In the genomic region with DNA sequence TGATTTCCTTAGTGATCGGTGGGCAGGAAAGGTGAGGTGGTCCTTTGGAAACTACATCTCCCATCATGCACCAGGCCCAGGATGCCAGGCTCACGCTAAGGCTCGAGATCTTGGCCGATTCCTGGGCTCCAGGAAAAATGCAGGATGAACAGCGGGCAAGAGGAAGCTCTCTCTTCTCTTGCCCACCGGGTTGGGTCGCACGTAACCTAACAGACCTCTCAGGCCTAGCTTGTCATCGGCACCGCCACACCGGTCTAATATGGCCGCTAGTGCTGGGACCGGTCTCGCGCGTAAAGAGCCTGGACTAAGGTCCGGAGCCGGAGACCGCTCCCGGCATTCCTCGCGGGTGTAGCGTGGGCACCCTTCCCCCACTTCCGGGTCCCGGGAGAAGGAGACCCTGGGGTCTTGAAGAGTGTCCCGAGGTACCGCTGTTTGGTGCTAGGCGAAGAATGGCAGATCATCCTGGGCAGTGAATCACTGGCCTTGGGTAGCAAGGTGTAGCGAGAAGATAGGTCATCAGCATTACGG, we compare ENCODE assay signal across 8 mouse cellular contexts. TPM values are rescaled to one million over a fixed set of nuclear protein-coding genes. Genes with fewer than 3 reads are reported as not detected.
DNase-seq lines count a peak whose midpoint lies in the region; ATAC-seq and TF ChIP-seq lines count a peak whose summit lies in the region.

A gene (plus strand): TSS at position 81 of the 528 bp plus-strand sequence.

- peaks cover 22% of the 10 kb centered on the region for H3K36me3 ChIP-seq in forebrain, embryonic 13.5 days (ENCODE audit: poor library complexity, severe bottlenecking)
- peaks cover 16% of the 10 kb centered on the region; the same call in 1 of the 2 replicates for H3K36me3 ChIP-seq in lung, embryonic 14.5 days (ENCODE audit: insufficient read depth)

- TF ChIP-seq POLR2A in olfactory bulb, adult 2 months (IDR thresholded peaks at IDR 0.05; ENCODE audit: insufficient read depth, low read depth, low read length): peak; percentile 76

- peak within 1 kb of the TSS; percentile 79 for H3K9ac ChIP-seq in forebrain, embryonic 13.5 days
- H3K9ac ChIP-seq in lung, embryonic 14.5 days: peak within 1 kb of the TSS; percentile 69

- peak; percentile 54 for ATAC-seq in forebrain, embryonic 13.5 days
- ATAC-seq in lung, embryonic 14.5 days (ENCODE audit: insufficient read depth): peak; percentile 77

- no peaks in the 10 kb centered on the region for H3K9me3 ChIP-seq in forebrain, embryonic 13.5 days (replicated peaks)
- H3K9me3 ChIP-seq in lung, embryonic 14.5 days (ENCODE audit: low read depth, low read length): no peaks in the 10 kb centered on the region

- no peak for TF ChIP-seq CTCF in lung, embryonic 14.5 days (IDR thresholded peaks at IDR 0.05; ENCODE audit: low read depth)
- TF ChIP-seq CTCF in olfactory bulb, adult 2 months (IDR thresholded peaks at IDR 0.05; ENCODE audit: insufficient read depth, low read depth, low read length): no peak

- peak; percentile 81 for DNase-seq in ES-CJ7 (ENCODE audit: low read depth, low spot score)
- DNase-seq in c-Kit-positive CD71-positive TER-119-positive erythroid progenitor cells, embryonic 14.5 days (ENCODE audit: low spot score): peak; percentile 69
- peak; percentile 70 to 83 for DNase-seq in heart, postnatal 14 days
- peak; percentile 55 for DNase-seq in large intestine, adult 2 months (ENCODE audit: low read depth, low spot score)
- DNase-seq in lung, embryonic 14.5 days: peak; percentile 87
- peak; percentile 70 for DNase-seq in thymus, postnatal 14 days

- peak within 1 kb of the TSS; percentile 56 for H3K4me3 ChIP-seq in forebrain, embryonic 13.5 days
- peak within 1 kb of the TSS; percentile 66 for H3K4me3 ChIP-seq in lung, embryonic 14.5 days (ENCODE audit: low read depth, low read length)
- peak within 1 kb of the TSS; percentile 84 for H3K4me3 ChIP-seq in olfactory bulb, adult 2 months (ENCODE audit: insufficient read depth, low read depth, low read length)

- peak within 1 kb of the TSS; percentile 86 for H3K27ac ChIP-seq in forebrain, embryonic 13.5 days
- H3K27ac ChIP-seq in lung, embryonic 14.5 days (ENCODE audit: low read depth): peak within 1 kb of the TSS; percentile 62
- peak within 1 kb of the TSS; percentile 97 for H3K27ac ChIP-seq in olfactory bulb, adult 2 months (ENCODE audit: insufficient read depth, low read depth, low read length)

- H3K27me3 ChIP-seq in forebrain, embryonic 13.5 days: no peaks in the 10 kb centered on the region
- no peaks in the 10 kb centered on the region for H3K27me3 ChIP-seq in lung, embryonic 14.5 days (ENCODE audit: insufficient read depth, low read length)

- WGBS in forebrain, embryonic 13.5 days: under 1% methylated on average over 30 of the region's 30 CpGs
- 2% methylated on average over 30 of the region's 30 CpGs for WGBS in large intestine, adult 2 months
- WGBS in lung, embryonic 14.5 days: under 1% methylated on average over 30 of the region's 30 CpGs
- WGBS in olfactory bulb, adult 2 months: under 1% methylated on average over 30 of the region's 30 CpGs

- H3K4me1 ChIP-seq in forebrain, embryonic 13.5 days: peaks cover 48% of the 10 kb centered on the region
- H3K4me1 ChIP-seq in lung, embryonic 14.5 days (ENCODE audit: insufficient read depth): peaks cover 12% of the 10 kb centered on the region
- H3K4me1 ChIP-seq in olfactory bulb, adult 2 months (ENCODE audit: control insufficient read depth, insufficient read depth, low read length): peaks cover 21% of the 10 kb centered on the region

- intact Hi-C loops in heart, postnatal 14 days (cut with DNase I): loop anchor here (5.0 to 10.0 kb wide), 3 partner anchors 230 to 842 kb away; a partner anchor contains a TSS

- peak within 1 kb of the TSS; percentile 82 for H3K4me2 ChIP-seq in forebrain, embryonic 13.5 days
- peak within 1 kb of the TSS; percentile 81 for H3K4me2 ChIP-seq in lung, embryonic 14.5 days

RNA-seq across cellular contexts. Expression of the gene that starts here (rescaled TPM):
- 39.0 and 42.0 TPM in 2 replicates for polyA plus RNA-seq in forebrain, embryonic 13.5 days (2015; fragmentation: Nextera tagmentation; extraction: Ambion mirVana)
- 10 to 100 TPM in 1 of 2 experiments, 1 to 10 TPM in 1; 9.6 to 11.4 TPM for total RNA-seq in heart, postnatal 14 days (2021)
- 7.2 and 7.5 TPM in 2 replicates for polyA plus RNA-seq in large intestine, adult 2 months (2012; rRNA removed)
- 19.2 and 20.1 TPM in 2 replicates for polyA plus RNA-seq in lung, embryonic 14.5 days (2014; fragmentation: Nextera tagmentation; extraction: Ambion mirVana)
- not detected in 2 replicates for polyA plus RNA-seq in olfactory bulb, adult 2 months (2012; ENCODE audit: insufficient read depth, insufficient read length, low replicate concordance, missing spikeins)

Comparison
In these comparisons a context has a peak if more than half of its experiments do, and no peak if none do; other contexts are left out.
1. Peak in every context shown above with its lines: DNase-seq, ATAC-seq, H3K4me3 ChIP-seq and H3K27ac ChIP-seq.